Mouse (Mus musculus) embryo, embryonic 10.5 days (tissue): ENCODE data around the gene Ccdc51.

ENCODE experiments used
- DNase-seq: peaks from one replicate; pipeline ENCODE4 v3.0.0-alpha.2; 2015; ENCODE audit warnings: low spot score

Ccdc51 gene

DNA sequence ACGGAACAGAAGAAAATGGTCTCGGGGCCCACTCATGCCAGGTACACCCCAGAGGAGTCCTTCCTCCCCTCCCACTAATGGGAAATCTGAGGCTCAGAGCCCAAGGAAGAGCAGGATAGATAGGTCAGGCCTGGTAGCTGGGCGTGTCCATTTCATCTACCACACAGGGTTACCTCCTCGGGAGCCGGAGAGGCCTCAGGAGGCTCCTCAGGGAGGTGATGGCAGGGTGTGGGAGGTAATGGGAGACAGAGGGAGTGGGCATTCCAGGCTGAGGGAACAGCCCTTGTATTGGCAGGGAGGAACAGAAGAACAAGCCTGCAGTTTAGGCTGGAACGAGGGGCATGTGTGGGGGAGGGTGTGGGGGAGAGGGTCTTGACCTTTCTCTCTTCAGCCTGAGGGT lies 14.6 kb downstream of the Ccdc51 start:
- DNase-seq = peak; percentile 44

DNA sequence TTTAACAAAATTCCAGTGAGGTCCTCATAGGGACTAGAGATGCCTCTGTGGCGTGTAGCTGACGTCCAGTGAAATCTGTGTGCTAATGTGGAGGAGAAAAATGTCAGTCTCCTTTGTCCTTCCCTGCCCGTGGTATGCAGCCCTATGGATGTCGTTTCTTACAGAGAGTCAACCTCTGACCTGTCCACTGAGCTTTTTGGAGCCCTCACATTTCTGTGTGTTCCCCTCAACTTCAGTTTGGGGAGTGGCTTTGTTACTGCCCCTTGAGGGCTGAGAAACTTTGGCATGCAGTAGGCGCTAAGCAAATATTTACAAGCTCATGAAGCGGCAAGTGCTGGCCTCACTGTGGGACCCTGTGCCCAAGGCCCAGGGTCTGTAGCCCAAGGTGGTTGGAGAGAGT lies 15.0 kb downstream of the Ccdc51 start:
- DNase-seq = peak; percentile 37

DNA sequence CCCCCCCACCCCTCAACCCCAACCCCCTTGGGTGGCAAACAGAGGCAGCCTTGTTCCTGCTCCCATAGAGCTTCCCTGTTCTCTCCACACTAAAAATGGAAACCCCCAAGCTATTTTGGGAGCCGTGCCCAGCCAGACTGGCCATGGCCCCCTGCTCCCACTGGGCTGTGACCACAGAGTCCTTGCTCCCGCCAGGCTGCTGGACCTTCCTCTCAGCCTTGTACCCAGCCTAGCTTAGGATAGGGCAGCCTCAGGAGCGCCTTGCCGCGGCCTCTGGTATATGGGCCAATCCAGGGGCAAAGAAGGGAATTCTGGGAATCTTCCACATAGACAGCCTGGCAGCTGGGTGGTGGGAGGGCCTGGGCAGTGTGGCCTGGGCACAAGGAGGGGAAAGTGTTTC lies 15.5 kb downstream of the Ccdc51 start:
- peak; percentile 17 for DNase-seq

DNA sequence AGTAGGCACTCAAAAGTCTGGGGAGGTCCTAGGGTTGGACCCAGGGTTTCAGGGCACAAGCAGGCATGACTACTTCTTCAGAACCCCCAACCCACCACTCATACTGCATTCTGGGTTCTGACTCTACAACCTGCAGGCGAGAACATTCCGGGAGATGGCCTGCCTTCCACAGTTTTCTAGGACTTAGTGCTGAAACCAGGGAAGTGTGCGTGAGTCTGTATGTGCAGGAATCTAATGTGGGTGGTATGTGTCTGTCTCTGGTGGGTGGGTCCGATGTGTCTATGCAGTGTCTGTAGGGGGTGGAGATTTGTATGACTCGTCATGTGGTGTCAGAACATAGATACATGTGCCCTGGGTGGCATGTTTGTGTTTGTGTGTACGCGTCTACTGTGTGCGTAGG lies 16.1 kb downstream of the Ccdc51 start:
- DNase-seq = no peak

DNA sequence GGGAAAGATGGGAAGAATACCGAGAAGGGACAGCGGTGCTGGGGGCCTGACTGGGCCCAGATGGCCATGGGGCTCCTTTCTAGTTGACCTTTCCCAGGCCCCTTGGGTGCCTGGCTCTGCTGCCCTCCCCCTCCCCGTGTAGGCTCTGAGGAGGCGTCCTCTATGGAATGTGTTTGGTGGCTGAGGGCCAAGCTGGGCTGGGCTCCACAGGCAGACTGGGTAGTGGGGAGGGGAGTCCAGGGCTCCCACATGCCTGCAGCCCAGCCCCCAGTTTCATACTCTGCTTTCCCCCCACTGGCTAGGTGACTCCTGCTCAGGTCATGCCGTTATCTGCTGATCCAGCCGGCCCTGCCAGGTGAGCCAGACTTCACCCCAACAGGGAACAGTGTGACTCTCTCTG lies 16.7 kb downstream of the Ccdc51 start:
- DNase-seq = no peak

DNA sequence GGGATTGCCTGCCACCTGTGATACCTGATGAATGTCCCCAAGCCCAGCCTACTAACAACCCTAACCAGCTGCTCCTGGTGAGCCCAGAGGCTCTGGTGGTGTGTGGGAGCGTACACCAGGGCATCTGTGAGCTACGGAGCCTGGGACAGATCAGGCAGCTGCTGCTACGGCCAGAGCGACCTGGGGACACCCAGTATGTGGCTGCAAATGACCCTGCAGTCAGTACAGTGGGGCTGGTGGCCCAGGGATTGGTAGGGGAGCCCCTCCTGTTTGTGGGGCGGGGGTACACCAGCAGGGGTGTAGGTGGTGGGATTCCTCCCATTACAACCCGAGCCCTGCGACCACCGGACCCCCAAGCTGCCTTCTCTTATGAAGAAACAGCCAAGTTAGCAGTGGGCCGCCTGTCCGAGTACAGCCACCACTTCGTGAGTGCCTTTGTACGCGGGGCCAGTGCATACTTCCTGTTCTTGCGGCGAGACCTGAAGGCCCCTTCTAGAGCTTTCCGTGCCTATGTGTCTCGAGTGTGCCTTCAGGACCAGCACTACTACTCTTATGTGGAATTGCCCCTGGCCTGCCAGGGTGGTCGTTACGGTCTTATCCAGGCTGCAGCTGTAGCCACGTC lies 18.1 kb downstream of the Ccdc51 start:
- DNase-seq = no peak

DNA sequence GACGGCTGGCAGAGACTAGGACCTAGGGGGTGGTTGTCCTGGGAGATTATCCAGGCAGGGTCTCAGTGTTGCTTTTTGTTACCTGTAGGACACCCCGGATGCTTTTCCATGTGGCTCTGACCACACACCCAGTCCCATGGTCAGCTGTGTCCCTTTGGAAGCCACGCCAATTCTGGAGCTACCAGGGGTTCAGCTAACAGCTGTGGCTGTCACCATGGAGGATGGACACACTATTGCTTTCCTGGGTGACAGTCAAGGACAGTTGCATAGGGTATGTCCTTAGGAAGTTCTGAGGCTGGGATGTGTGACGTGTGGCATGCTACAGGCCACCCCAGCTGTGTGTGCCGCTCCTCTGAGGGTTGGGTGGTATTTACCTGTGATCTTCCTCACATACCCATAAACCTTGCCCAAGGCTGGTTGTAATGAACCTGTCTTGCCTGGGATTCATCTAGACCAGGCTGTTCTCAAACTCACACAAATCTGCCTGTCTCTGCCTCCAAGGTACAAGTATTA lies 19.7 kb downstream of the Ccdc51 start:
- DNase-seq = no peak

DNA sequence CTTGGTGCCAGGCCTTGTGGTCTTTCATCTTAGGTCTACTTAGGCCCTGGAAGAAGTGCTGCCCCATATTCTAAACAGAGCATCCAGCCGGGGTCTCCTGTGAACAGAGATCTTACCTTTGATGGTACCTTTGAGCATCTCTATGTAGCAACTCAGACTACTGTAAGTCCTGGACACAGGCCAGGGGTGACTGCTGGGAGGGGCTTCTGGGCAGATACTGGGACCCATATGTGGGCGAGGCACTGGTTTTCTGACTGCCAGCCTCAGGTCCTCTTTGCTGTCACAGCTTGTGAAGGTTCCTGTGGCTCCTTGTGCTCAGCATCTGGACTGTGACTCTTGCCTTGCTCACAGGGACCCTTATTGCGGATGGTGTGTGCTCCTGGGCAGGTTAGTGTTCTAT lies 20.2 kb downstream of the Ccdc51 start:
- DNase-seq = no peak

DNA sequence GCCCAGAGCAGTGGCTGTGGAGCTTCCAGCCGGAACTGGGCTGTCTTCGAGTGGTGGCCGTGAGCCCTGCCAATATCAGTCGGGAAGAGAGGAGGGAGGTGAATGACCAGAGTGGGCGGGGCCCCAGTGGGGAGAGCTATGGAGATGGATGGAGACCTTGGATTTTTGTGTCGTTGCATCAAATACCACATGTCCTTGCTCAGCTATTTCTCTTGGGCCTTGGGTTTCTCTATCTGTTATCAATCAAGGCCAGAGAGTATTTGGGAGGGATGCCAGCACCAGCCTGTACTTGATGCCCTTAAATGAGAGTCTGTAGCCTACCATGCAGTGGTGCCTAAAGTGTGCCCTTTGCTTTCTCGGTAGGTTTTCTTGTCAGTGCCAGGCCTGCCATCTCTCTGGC lies 21.0 kb downstream of the Ccdc51 start:
- no peak for DNase-seq

DNA sequence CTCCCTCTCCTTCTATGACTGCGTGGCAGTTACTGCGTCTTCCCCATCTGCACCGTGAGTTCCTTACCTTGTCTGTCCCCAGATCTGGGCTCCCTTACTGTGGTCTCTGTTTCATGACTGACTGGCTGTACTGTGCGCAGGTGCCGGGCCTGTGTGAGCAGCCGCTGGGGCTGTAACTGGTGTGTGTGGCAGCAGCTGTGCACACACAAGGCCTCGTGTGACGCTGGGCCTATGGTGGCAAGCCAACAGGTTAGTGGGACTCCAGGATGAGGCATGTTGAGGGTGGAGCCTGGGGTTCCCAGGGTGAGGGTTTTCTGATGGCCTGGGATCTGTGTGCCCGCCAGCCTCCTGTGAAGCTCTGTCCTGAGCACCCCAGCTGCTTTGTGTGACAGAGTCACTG lies 21.8 kb downstream of the Ccdc51 start:
- DNase-seq = no peak

DNA sequence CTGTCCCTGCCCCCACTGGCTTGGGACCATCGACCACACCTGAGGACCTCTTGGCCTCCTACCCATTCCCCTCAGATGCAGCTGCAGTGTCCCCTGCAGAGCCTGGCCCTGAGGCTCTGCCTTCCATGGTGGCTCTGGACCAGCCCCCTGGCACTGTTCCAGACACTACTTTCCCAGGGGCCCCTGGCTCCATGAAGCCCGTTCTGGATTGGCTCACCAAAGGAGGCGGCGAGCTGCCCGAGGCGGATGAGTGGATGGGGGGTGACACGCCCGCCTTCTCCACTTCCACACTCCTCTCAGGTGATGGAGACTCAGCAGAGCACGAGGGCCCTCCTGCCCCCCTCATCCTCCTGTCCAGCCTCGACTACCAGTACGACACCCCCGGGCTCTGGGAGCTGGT lies 22.7 kb downstream of the Ccdc51 start:
- DNase-seq = no peak

DNA sequence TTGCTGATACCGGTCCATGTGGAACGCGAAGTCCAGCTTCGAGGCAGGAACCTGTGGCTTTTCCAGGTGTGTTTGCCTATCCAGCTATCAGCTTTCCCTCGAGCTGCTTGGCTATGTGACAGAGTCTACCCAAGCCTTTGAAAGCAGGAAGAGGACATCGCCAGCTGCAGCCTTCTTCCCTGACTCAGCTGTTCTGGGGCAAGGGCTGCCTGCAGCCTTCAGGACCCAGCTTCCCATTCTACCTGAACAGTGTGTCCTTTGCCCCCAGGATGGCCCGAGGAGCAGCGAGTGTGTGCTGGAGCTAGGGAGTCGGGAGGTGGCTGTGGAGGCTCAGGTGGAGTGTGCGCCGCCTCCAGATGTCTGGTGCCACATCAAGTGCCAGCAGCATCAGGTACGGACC lies 23.4 kb downstream of the Ccdc51 start:
- no peak for DNase-seq

DNA sequence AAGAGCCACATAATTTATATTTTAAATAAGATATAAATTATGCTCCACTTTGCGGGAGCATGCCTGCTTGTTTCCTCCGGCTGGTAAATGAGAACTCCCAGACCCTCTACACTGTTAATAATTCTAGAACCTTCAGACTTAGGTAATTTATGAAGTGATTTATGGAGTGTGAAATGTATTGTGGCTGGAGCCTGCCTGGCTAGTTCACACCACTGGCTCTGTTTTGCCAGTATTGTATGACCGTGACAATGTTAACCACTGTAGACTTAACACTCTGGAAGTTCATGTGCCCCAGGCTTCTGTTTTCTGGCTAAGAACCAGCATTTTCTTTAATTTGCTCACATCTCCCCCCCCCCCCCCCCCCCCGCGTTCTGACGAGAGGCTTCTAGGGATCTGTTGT lies 25.0 kb downstream of the Ccdc51 start:
- no peak for DNase-seq

DNA sequence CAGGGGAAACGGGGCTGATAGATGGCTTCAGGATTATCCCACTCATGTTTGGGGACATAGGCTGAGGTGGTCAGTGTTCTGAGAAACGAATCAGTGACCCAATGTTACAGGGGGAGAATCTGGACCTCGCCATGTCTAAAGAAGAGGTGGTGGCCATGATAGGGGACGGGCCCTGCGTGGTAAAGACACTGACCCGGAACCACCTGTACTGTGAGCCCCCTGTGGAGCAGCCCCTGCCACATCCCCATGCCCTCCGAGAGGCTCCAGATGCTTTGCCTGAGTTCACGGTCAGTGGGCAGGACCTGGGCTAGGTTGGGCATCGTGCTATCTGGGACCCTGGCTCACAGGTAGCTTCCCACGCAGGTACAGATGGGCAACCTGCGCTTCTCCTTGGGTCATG lies 27.9 kb downstream of the Ccdc51 start:
- no peak for DNase-seq

DNA sequence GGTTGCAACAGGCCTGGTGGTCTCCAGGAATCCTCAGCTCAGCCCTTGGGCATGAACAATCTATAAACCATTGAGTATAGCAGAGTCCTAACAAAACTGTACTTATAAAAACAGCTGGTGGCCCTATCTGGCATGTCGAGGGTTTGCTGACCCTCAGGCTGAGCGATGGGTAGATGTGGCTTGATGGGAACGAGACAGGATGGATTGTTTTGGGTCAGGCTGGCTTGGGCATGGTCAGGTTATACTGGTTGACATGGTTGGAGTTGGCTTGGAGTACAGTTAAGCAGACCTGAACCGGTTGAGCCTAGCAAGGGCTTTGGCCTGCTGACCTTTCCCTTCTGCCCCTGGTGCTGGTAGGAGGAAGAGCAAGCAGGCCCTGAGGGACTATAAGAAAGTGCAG lies 28.8 kb downstream of the Ccdc51 start:
- DNase-seq = no peak

DNA sequence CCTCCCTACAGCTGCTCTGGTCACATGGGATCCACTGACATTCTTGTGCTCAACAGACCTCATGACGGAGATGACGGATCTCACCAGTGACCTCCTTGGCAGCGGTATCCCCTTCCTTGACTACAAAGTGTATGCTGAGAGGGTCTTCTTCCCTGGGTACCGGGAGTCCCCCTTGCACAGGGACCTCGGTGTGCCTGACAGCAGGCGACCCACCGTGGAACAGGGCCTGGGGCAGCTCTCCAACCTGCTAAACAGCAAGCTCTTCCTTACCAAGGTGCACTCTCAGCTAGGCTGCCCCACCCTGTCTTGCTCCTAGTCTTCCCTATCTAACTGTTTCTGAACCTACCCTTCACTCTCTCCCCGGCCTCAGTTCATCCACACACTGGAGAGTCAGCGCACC lies 29.3 kb downstream of the Ccdc51 start:
- DNase-seq = no peak

DNA sequence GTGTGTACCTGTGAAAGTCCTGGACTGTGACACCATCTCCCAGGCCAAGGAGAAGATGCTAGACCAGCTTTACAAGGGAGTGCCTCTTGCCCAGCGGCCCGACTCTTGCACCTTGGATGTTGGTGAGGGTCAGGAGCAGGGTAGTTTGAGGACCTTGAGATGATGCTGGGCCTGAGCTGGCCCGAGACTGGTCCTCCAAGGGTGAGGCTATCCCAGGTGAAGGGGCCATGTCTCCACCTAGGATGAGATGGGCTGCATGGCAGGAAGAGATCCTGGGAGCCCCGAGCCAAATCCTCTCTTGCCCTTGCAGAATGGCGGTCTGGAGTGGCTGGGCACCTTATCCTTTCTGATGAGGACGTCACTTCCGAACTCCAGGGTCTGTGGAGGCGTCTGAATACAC lies 31.0 kb downstream of the Ccdc51 start:
- DNase-seq = no peak

DNA sequence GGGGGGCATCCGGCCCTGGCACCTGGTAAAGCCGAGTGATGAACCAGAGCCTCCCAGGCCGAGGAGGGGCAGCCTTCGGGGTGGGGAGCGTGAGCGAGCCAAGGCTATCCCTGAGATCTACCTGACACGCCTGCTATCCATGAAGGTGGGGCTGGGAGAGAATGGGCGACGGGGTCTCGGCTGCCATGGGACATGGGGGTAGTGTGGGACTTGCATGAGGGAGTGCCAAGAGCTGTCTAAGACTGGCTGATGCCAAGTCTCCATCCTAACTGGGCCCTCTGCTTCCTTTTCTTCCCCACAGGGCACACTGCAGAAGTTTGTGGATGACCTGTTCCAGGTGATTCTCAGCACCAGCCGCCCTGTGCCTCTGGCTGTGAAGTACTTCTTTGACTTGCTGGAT lies 32.0 kb downstream of the Ccdc51 start:
- DNase-seq = no peak

DNA sequence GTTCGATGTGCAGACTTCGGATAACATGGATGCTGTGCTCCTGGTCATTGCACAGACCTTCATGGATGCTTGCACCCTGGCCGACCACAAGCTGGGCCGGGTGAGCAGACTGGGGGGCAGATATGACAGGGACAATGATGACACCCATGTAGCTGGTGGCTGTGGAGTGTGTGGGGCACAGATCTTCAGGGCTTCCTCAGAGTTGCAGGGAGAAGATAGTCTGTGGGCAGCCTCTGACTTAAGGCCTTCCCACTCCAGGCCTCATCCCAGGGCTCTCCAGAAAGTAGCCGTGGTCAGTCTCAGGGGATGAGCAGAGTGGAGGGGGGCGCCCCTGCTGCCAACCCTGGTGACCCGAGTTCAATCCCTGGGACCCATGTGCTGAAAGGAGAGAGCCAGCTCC lies 32.6 kb downstream of the Ccdc51 start:
- no peak for DNase-seq

DNA sequence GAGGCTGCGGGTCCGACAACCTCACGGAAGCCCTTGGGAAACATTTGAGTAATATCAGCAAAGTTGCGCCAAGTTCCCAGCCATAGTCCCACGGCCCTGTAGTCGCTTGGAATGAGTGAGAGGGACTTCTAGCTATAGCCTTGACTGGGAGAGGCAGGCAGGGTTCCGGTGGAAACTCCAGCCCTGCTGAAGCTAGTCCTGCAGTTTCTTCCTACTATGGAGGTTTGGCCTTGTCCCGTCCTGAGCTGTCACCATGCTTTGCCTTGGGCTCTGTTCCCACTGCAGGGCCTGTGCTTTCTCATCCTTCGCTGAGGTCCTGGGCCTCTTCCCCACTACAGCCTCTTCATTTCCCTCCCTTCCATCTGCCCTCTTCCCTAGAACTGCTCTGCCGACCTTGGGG lies 33.9 kb downstream of the Ccdc51 start:
- DNase-seq = no peak

DNA sequence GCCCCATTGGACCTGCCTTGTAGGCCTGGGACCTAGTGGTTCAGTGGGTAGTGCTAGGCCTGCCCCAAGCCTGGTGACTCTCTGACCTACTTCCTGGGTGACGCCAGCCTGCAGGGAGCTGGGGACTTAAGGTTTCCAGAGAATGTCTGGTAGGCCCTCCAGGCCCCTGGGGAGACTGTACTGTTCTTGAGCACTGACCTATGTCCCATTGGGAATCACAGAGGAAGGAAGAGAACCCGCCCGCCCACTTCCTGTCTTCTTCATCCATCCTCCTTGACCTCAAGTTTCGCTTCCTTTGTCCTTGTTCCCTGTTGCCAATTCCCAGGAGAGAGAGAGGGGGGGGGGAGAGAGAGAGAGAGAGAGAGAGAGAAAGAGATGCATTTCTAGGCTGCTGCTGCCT lies 35.8 kb downstream of the Ccdc51 start:
- DNase-seq = no peak

DNA sequence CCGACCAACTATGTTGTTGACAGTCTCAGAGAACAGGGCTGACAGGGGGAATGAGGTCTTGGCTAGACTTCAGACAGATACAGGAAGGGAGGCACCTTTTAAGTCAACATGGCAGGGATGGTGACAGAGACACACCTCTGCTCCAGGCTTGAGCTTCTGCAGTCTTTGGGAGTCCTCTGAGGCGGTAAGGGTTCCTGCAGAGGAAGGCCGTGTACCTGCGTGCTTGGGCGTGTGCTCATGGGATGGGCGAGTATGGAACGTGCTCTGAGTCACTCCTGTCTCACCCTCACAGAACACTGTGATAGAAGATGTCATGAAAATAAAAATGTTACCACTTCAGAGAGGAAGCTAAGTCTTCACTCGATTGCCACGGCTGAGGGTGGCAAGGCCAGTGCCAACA lies 37.3 kb downstream of the Ccdc51 start:
- no peak for DNase-seq

DNA sequence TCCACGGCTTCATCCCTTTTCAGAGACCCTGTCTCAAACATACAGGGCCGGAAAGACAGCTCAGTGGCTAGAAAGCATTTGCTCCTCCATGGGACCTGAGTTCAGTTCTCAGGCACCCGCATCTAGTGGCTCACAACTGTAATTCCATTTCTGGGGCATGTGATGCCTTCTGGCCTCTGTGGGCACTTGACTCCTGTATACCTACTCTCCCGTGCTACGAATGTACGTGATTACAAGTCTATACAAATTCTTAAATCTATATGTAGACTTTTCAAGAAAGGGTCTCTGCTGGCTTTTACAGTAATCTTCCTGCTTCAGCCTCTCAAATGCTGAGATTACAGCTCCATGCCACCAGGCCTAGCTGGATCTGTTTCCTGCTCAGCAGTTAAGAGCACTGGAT lies 38.7 kb downstream of the Ccdc51 start:
- no peak for DNase-seq

DNA sequence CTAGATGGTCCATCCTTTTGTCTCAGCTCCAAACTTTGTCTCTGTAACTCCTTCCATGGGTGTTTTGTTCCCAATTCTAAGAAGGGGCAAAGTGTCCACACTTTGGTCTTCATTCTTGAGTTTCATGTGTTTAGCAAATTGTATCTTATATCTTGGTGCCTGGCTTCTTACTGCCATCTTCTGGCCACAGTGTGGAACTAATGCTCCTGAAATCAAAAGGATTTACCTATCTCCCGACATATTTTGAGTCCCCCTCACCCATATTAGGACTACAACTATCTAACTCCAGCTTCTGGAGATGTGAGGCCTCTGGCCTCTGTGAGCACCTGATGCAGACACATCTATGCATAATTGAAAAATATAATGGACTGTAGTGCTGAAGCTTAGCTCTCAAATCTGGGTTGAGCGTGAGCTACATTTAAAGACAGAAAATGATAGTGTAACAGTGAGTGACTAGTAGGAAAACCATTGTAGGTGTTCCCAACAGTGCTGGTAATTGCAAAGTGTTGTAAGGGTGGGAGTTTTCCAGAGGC lies 40.3 kb downstream of the Ccdc51 start:
- DNase-seq = peak; percentile 76
